Mouse (Mus musculus): ENCODE results near the gene Rlim. TPM values are rescaled to one million over a fixed set of nuclear protein-coding genes. Genes with fewer than 3 reads are reported as not detected.

Gene Rlim
- total RNA-seq (2023) = 107 TPM

DNA sequence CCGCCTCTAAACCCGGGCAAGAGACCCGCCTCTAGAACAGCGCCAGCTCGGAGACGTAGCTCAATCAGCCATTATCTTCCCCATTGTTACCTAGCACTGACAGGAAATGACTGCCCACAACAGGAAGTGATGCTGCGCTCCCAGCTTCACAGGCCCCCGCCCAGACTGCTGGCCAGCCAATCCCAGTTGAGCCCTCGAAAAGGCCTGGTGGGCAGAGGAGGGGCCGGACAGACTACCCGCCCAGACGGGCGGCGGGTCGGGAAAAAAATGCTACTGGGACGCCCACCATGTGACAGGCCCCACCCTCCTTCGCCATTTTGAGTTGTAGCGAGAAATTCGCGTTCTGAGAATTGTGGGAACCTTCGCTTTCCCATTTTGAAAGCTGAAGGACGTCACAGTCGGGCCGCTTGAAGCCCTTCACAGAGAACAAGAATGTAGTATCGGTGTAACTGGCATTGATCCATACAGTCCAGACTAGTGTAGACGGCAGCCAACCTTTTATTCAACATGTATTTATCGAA is at the start of gene Rlim:
Gene Rlim (minus strand): TSS at position 116 of the 521 bp plus-strand sequence.

Other genes with a start within 250 kb of the Rlim start
- gene Slc16a2, start 159.3 kb downstream of the Rlim start, total RNA-seq (2023) = 0.18 TPM
- not detected for gene Nexmif, start 219.9 kb upstream of the Rlim start, total RNA-seq (2023)

All from CD8-positive naive resting alpha-beta T cell, adult 57 days (primary cell).